Mouse (Mus musculus): ENCODE data around the gene Olfr1048.
"Not testable (repeated sequence)": the region's sequence is repeated elsewhere in the genome, so short reads cannot be mapped to it uniquely, and the experiment has no call there.

The Olfr1048 gene

GRCm38 (mm10) chr2:86240189-86240588 lies at the start of gene Olfr1048:
Gene Olfr1048 (minus strand): TSS chr2:86240289.
- DNase-seq = no peak

GRCm38 (mm10) chr2:86278988-86279387 lies 38.9 kb upstream of the Olfr1048 start, which contains the start of gene Olfr1051:
Gene Olfr1051 (minus strand): TSS chr2:86279088.
- not testable (repeated sequence) for DNase-seq

- not testable (repeated sequence) for DNase-seq
These were observed 18.1 kb upstream of the Olfr1048 start, which contains the start of gene Olfr1049 for GRCm38 (mm10) chr2:86258228-86258627. Gene Olfr1049 (minus strand): TSS chr2:86258328.

- DNase-seq = no peak
These were observed 8.8 kb downstream of the Olfr1048 start, which contains the start of gene Olfr1047 for GRCm38 (mm10) chr2:86231301-86231700. Gene Olfr1047 (minus strand): TSS chr2:86231401.

GRCm38 (mm10) chr2:86219214-86219613 lies 20.9 kb downstream of the Olfr1048 start, which contains the start of gene Olfr1046:
Gene Olfr1046 (minus strand): TSS chr2:86219314.
- no peak for DNase-seq

GRCm38 (mm10) chr2:86202909-86203308 lies 37.2 kb downstream of the Olfr1048 start, which contains the start of gene Olfr1045:
Gene Olfr1045 (minus strand): TSS chr2:86203009.
- no peak for DNase-seq

GRCm38 (mm10) chr2:86195863-86196262 lies 44.2 kb downstream of the Olfr1048 start:
- DNase-seq = no peak

- no peak for DNase-seq
These were observed 54.5 kb downstream of the Olfr1048 start, which contains the start of gene Olfr52 for GRCm38 (mm10) chr2:86185583-86185982. Gene Olfr52 (minus strand): TSS chr2:86185683.
